Comparison of ENCODE assay signal across 10 mouse cellular contexts in genomic region chr4:25179617-25180208, GRCm38 (mm10).
A peak's percentile ranks its signal among the peaks of the same experiment; 100 is the strongest.
DNase-seq lines count a peak whose midpoint lies in the region; ATAC-seq and TF ChIP-seq lines count a peak whose summit lies in the region.
"Had no signal": no experiment of that assay in that cellular context is flagged by ENCODE, and none has a peak within 500 bp of the region (broad histone marks: within the 10 kb centered on the region; RNA-seq: fewer than 3 reads in every experiment).

No protein-coding gene starts in this region.

- H3K4me3 ChIP-seq in neural tube, embryonic 12.5 days = no peak overlapping the region
- no peak overlapping the region for H3K4me3 ChIP-seq in hindbrain, postnatal 0 days (ENCODE audit: low read length)
- H3K4me3 ChIP-seq: erythroblast, embryonic 14.5 days; limb, embryonic 13.5 days had no signal

- H3K4me1 ChIP-seq in neural tube, embryonic 12.5 days = no peaks in the 10 kb centered on the region
- H3K4me1 ChIP-seq in hindbrain, postnatal 0 days (ENCODE audit: insufficient read depth, low read length) = no peaks in the 10 kb centered on the region
- H3K4me1 ChIP-seq: limb, embryonic 13.5 days had no signal

- no peaks in the 10 kb centered on the region for H3K9me3 ChIP-seq in neural tube, embryonic 12.5 days
- H3K9me3 ChIP-seq in hindbrain, postnatal 0 days (ENCODE audit: low read length) = no peaks in the 10 kb centered on the region
- H3K9me3 ChIP-seq: limb, embryonic 13.5 days had no signal

- TF ChIP-seq CTCF in hindbrain, postnatal 0 days (IDR thresholded peaks at IDR 0.05; ENCODE audit: low read depth) = peak; percentile 64

- WGBS in neural tube, embryonic 12.5 days = 70% methylated on average over 4 of the region's 4 CpGs
- 67% methylated on average over 4 of the region's 4 CpGs for WGBS in hindbrain, postnatal 0 days

- no peak overlapping the region for H3K9ac ChIP-seq in neural tube, embryonic 12.5 days
- H3K9ac ChIP-seq in hindbrain, postnatal 0 days (replicated peaks; ENCODE audit: low read length) = no peak overlapping the region
- H3K9ac ChIP-seq: limb, embryonic 13.5 days had no signal

- 0 out of 2 replicates have a peak, but pooled peaks have one; percentile 50 for ATAC-seq in neural tube, embryonic 12.5 days (ENCODE audit: low FRiP score, low read depth)
- ATAC-seq in hindbrain, postnatal 0 days = peak; percentile 67; the same call in 1 of the 2 replicates
- no peak for ATAC-seq in megakaryocyte progenitor cell, adult 5-6 weeks (replicated peaks; ENCODE audit: poor library complexity)

- no peaks in the 10 kb centered on the region for H3K27me3 ChIP-seq in neural tube, embryonic 12.5 days (replicated peaks)
- H3K27me3 ChIP-seq in hindbrain, postnatal 0 days (ENCODE audit: insufficient read depth, low read length) = no peaks in the 10 kb centered on the region
- H3K27me3 ChIP-seq: limb, embryonic 13.5 days had no signal

- no peak overlapping the region for H3K27ac ChIP-seq in neural tube, embryonic 12.5 days
- H3K27ac ChIP-seq in hindbrain, postnatal 0 days = no peak overlapping the region
- H3K27ac ChIP-seq: limb, embryonic 13.5 days had no signal

- H3K36me3 ChIP-seq in neural tube, embryonic 12.5 days = no peaks in the 10 kb centered on the region
- H3K36me3 ChIP-seq in hindbrain, postnatal 0 days (ENCODE audit: insufficient read depth, low read length) = no peaks in the 10 kb centered on the region
- H3K36me3 ChIP-seq: limb, embryonic 13.5 days had no signal

- no peak overlapping the region for H3K4me2 ChIP-seq in neural tube, embryonic 12.5 days (replicated peaks)
- H3K4me2 ChIP-seq in hindbrain, postnatal 0 days (ENCODE audit: low read depth, low read length) = no peak overlapping the region
- H3K4me2 ChIP-seq: limb, embryonic 13.5 days had no signal

- DNase-seq in frontal cortex, adult 2 months (ENCODE audit: extremely low spot score in 1 of 2, low spot score in 1 of 2) = peak; percentile 9 to 68
- DNase-seq in frontal cortex, postnatal 25 days (ENCODE audit: low spot score in 2 of 2) = no peak
- DNase-seq in neural tube, embryonic 10.5 days (ENCODE audit: extremely low spot score, low spot score) = no peak
- peak; percentile 59 for DNase-seq in hindbrain, postnatal 0 days (ENCODE audit: low spot score)
- peak; percentile 3 for DNase-seq in right cerebral cortex, postnatal 4 days
- no peak for DNase-seq in testis, postnatal 10 days (ENCODE audit: low spot score)

Comparison
In these comparisons a context has a peak if more than half of its experiments do, and no peak if none do; other contexts are left out.
1. DNase-seq: peak in frontal cortex, adult 2 months (2 of 2), hindbrain, postnatal 0 days (single experiment) and right cerebral cortex, postnatal 4 days (single experiment); none in frontal cortex, postnatal 25 days (0 of 2), neural tube, embryonic 10.5 days (single experiment) and testis, postnatal 10 days (single experiment).